Mouse (Mus musculus): ENCODE results near the gene Capn2. TPM values are rescaled to one million over a fixed set of nuclear protein-coding genes. Genes with fewer than 3 reads are reported as not detected.

Capn2 gene
- total and polyA plus RNA-seq, 3 experiments: 10.6 to 19.3 TPM; not detected in 1

DNA sequence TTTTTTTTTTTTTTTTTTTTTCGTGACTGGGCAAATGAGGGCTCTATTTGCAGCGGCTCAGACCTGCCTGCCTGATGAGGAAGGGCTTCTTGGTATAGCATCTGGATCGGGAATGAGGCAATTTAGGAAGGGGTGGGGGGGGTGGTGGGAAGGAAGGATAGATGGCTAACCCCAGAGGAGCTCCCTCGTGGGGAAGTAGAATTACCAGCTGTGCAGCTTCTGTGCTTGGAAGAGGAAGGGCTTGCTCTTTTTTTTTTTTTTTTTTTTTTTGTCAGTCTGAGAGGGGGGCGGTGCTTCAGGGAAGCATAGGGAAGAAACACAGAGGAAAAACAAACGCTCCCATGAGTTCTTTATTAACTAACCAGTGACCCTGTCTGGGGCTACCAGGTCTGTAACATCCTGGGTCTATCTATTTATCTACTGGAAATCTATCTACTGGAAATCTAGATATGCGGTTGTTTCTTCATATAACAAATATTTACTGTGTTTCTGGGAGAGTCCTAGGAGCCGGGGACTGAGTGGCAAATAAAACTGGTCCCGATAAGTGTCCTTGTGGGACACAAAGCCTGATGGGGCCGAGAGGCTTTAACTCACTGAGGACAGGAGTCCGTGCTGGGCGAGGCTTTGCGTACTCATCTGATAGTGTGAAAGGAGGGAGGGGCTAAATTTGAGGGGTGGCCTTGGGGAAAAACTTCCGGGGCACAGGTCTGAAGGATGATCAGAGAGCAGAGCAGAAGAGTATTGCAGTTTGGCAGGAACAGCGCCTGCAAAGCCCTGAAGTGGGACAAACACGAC is 45.4 kb upstream of the Capn2 start:
- DNase-seq (ENCODE audit: low read depth, low spot score): peak; percentile 71
- Histone ChIP-seq H3K9ac (ENCODE audit: control insufficient read depth, low read depth, low read length, poor library complexity, severe bottlenecking) (peak overlapping the region; percentile 45), H3K36me3 (ENCODE audit: control insufficient read depth in 1 of 2, insufficient read depth in 2 of 2, low read length in 2 of 2) (peaks cover 0 to 5% of the 10 kb centered on the region in 2 experiments; a peak in 2 of 4 replicates), H3K27ac (ENCODE audit: control insufficient read depth, low read depth, low read length) (no peak overlapping the region), H3K9me3 (replicated peaks; ENCODE audit: insufficient read depth, low read length) (no peaks in the 10 kb centered on the region), H3K27me3 (ENCODE audit: control insufficient read depth in 1 of 2, insufficient read depth in 2 of 2, low read length in 2 of 2) (no peaks in the 10 kb centered on the region), H3K4me1 (ENCODE audit: control insufficient read depth in 1 of 2, insufficient read depth in 2 of 2, low read length in 2 of 2) (peaks cover 0 to 31% of the 10 kb centered on the region in 2 experiments; a peak in 2 of 4 replicates), H3K4me3 (ENCODE audit: control insufficient read depth in 1 of 2, insufficient read depth in 1 of 2, low read depth in 2 of 2, low read length in 2 of 2) (peak overlapping the region; percentile 22 to 74; a peak in 3 of 4 replicates), H3K79me2 (ENCODE audit: control insufficient read depth, insufficient read depth, low read length, poor library complexity) (no peaks in the 10 kb centered on the region)
- TF ChIP-seq SIN3A (IDR thresholded peaks at IDR 0.05; ENCODE audit: low read length) (peak; percentile 68), ZKSCAN1 (IDR thresholded peaks at IDR 0.05; ENCODE audit: low read depth, low read length) (peak; percentile 78; the same call in 1 of the 2 replicates), EP300 (IDR thresholded peaks at IDR 0.05; ENCODE audit: low read depth in 1 of 2, low read length in 2 of 2) (peak in 1 of 2 experiments; percentile 30; a peak in 1 of 4 replicates), ZNF384 (IDR thresholded peaks at IDR 0.05; ENCODE audit: low read depth, low read length) (peak; percentile 98), CHD2 (IDR thresholded peaks at IDR 0.05; ENCODE audit: low read length) (no peak), NELFE (IDR thresholded peaks at IDR 0.05; ENCODE audit: low read depth, low read length) (0 out of 2 replicates have a peak, but pooled peaks have one; percentile 28), ETS1 (IDR thresholded peaks at IDR 0.05; ENCODE audit: low read depth, low read length) (peak; percentile 66), MYC (IDR thresholded peaks at IDR 0.05; ENCODE audit: low read depth, low read length) (peak; percentile 59; the same call in 1 of the 2 replicates), HCFC1 (IDR thresholded peaks at IDR 0.05; ENCODE audit: low read depth, low read length) (no peak), MAZ (IDR thresholded peaks at IDR 0.05; ENCODE audit: low read depth, low read length) (no peak)

- Histone ChIP-seq H3K4me3 (ENCODE audit: control insufficient read depth in 1 of 2, insufficient read depth in 1 of 2, low read depth in 2 of 2, low read length in 2 of 2) (peak overlapping the region in 1 of 2 experiments; percentile 22; a peak in 1 of 4 replicates), H3K4me1 (ENCODE audit: control insufficient read depth in 1 of 2, insufficient read depth in 2 of 2, low read length in 2 of 2) (peaks cover 0 to 31% of the 10 kb centered on the region in 2 experiments; a peak in 2 of 4 replicates), H3K79me2 (ENCODE audit: control insufficient read depth, insufficient read depth, low read length, poor library complexity) (no peaks in the 10 kb centered on the region), H3K36me3 (ENCODE audit: control insufficient read depth in 1 of 2, insufficient read depth in 2 of 2, low read length in 2 of 2) (peaks cover 0 to 5% of the 10 kb centered on the region in 2 experiments; a peak in 2 of 4 replicates), H3K9ac (ENCODE audit: control insufficient read depth, low read depth, low read length, poor library complexity, severe bottlenecking) (peak overlapping the region; percentile 45), H3K27me3 (ENCODE audit: control insufficient read depth in 1 of 2, insufficient read depth in 2 of 2, low read length in 2 of 2) (no peaks in the 10 kb centered on the region), H3K27ac (ENCODE audit: control insufficient read depth, low read depth, low read length) (no peak overlapping the region), H3K9me3 (replicated peaks; ENCODE audit: insufficient read depth, low read length) (no peaks in the 10 kb centered on the region)
- DNase-seq (ENCODE audit: low read depth, low spot score): peak; percentile 13
- TF ChIP-seq GABPA (IDR thresholded peaks at IDR 0.05; ENCODE audit: low read depth, low read length) (no peak), POLR2AphosphoS2 (IDR thresholded peaks at IDR 0.05; ENCODE audit: low read length) (no peak), KAT2A (conservative IDR thresholded peaks at IDR 0.05; ENCODE audit: low read depth, low read length) (no peak), USF1 (IDR thresholded peaks at IDR 0.05; ENCODE audit: low read depth, low read length) (no peak), BHLHE40 (IDR thresholded peaks at IDR 0.05; ENCODE audit: borderline replicate concordance, low read depth, low read length) (no peak), MEF2A (IDR thresholded peaks at IDR 0.05; ENCODE audit: extremely low read depth, insufficient replicate concordance, low read depth, low read length, poor library complexity, severe bottlenecking) (no peak), CTCF (IDR thresholded peaks at IDR 0.05 in 2 of 3, conservative IDR thresholded peaks at IDR 0.05 in 1 of 3; ENCODE audit: control insufficient read depth in 1 of 3, insufficient read depth in 1 of 3, low read depth in 2 of 3, low read length in 3 of 3, poor library complexity in 1 of 3, severe bottlenecking in 1 of 3) (no peak), EP300 (IDR thresholded peaks at IDR 0.05; ENCODE audit: low read depth in 1 of 2, low read length in 2 of 2) (no peak), HCFC1 (IDR thresholded peaks at IDR 0.05; ENCODE audit: low read depth, low read length) (no peak), NELFE (IDR thresholded peaks at IDR 0.05; ENCODE audit: low read depth, low read length) (no peak), USF2 (IDR thresholded peaks at IDR 0.05; ENCODE audit: borderline replicate concordance in 1 of 2, insufficient read depth in 1 of 2, low read depth in 1 of 2, low read length in 2 of 2) (no peak), POLR2A (IDR thresholded peaks at IDR 0.05; ENCODE audit: control insufficient read depth in 1 of 2, insufficient read depth in 1 of 2, low read depth in 1 of 2, low read length in 2 of 2, poor library complexity in 1 of 2) (no peak)
Observed at GRCm38 (mm10) chr1:182561945-182562514, 44.6 kb upstream of the Capn2 start.

Data from MEL (cell line).